ENCODE assay signal across 8 mouse cellular contexts in genomic region chr17:32951441-32951840, GRCm38 (mm10). TPM values are rescaled to one million over a fixed set of nuclear protein-coding genes. Genes with fewer than 3 reads are reported as not detected.
A peak's percentile ranks its signal among the peaks of the same experiment; 100 is the strongest.
DNase-seq lines count a peak whose midpoint lies in the region; ATAC-seq and TF ChIP-seq lines count a peak whose summit lies in the region.

No protein-coding gene starts in this region.

- H3K9ac ChIP-seq in liver, postnatal 0 days (replicated peaks): no peak overlapping the region

- peaks cover 13% of the 10 kb centered on the region for H3K4me1 ChIP-seq in liver, postnatal 0 days (ENCODE audit: insufficient read depth)

- DNase-seq in A20 (ENCODE audit: low read depth, low spot score) (peak; percentile 67), NIH3T3 (ENCODE audit: low read depth) (peak; percentile 87)
- peak; percentile 88 for DNase-seq in cerebellum, adult 9-10 months
- peak; percentile 38 to 59 for DNase-seq in gastrocnemius, adult 8-10 months (ENCODE audit: low spot score in 2 of 2)
- DNase-seq in kidney, postnatal 36 days: peak; percentile 85 to 97
- DNase-seq in liver, postnatal 0 days: peak; percentile 87
- peak; percentile 73 for DNase-seq in retina, adult 2 months (ENCODE audit: low read depth, low spot score)
- peak; percentile 87 for DNase-seq in thymus, postnatal 14 days

- H3K9me3 ChIP-seq in liver, postnatal 0 days (ENCODE audit: low read length): no peaks in the 10 kb centered on the region

- peak; percentile 89 for TF ChIP-seq CTCF in liver, postnatal 0 days (IDR thresholded peaks at IDR 0.05; ENCODE audit: low read depth)

- no peaks in the 10 kb centered on the region for H3K27me3 ChIP-seq in liver, postnatal 0 days (ENCODE audit: insufficient read depth, low read length)

- 22% methylated on average over 16 of the region's 16 CpGs for WGBS in liver, postnatal 0 days (ENCODE audit: insufficient replicate concordance)

- no peaks in the 10 kb centered on the region for H3K36me3 ChIP-seq in liver, postnatal 0 days (replicated peaks; ENCODE audit: insufficient read depth, low read length)

- no peak overlapping the region for H3K4me2 ChIP-seq in liver, postnatal 0 days (ENCODE audit: low read depth, low read length)

- H3K4me3 ChIP-seq in liver, postnatal 0 days (ENCODE audit: low read depth, low read length): no peak overlapping the region

- TF ChIP-seq EP300 in liver, postnatal 0 days (IDR thresholded peaks at IDR 0.05; ENCODE audit: low read depth): no peak

- no peak for ATAC-seq in liver, postnatal 0 days

- H3K27ac ChIP-seq in liver, postnatal 0 days (ENCODE audit: low read depth): no peak overlapping the region

RNA-seq across cellular contexts. Expression of gene Cyp4f13, which starts 4.2 kb away (rescaled TPM):
- 1 to 10 TPM; 6.3 to 9.3 (median 7.2) TPM for total RNA-seq in gastrocnemius, adult 8-10 months (2022)
- 27.1 and 32.3 TPM in 2 replicates for polyA plus RNA-seq in liver, postnatal 0 days (2015; fragmentation: Nextera tagmentation; extraction: Ambion mirVana)

RNA-seq across cellular contexts. Expression of gene Zfp472, which starts 14.2 kb away (rescaled TPM):
- 1 to 10 TPM; 1.1 to 1.7 (median 1.4) TPM for total RNA-seq in gastrocnemius, adult 8-10 months (2022)
- polyA plus RNA-seq in liver, postnatal 0 days (2015; fragmentation: Nextera tagmentation; extraction: Ambion mirVana): 3.2 and 3.3 TPM in 2 replicates

RNA-seq across cellular contexts. Expression of gene Cyp4f14, which starts 34.3 kb away (rescaled TPM):
- under 1 TPM in 2 of 4 experiments, not detected in 2; 0.18 to 0.44 TPM for total RNA-seq in gastrocnemius, adult 8-10 months (2022)
- polyA plus RNA-seq in liver, postnatal 0 days (2015; fragmentation: Nextera tagmentation; extraction: Ambion mirVana): 0.20 and 0.22 TPM in 2 replicates

RNA-seq across cellular contexts. Expression of gene Zfp952, which starts 41.5 kb away (rescaled TPM):
- 1 to 10 TPM; 3.7 to 4.0 (median 3.9) TPM for total RNA-seq in gastrocnemius, adult 8-10 months (2022)
- polyA plus RNA-seq in liver, postnatal 0 days (2015; fragmentation: Nextera tagmentation; extraction: Ambion mirVana): 2.1 and 2.7 TPM in 2 replicates

RNA-seq across cellular contexts. Expression of gene Zfp870, which starts 60.0 kb away (rescaled TPM):
- total RNA-seq in gastrocnemius, adult 8-10 months (2022): 1 to 10 TPM; 4.8 to 8.5 (median 8.1) TPM
- polyA plus RNA-seq in liver, postnatal 0 days (2015; fragmentation: Nextera tagmentation; extraction: Ambion mirVana): 1.4 and 1.7 TPM in 2 replicates
